13 mouse cellular contexts compared by ENCODE assay signal in genomic region chr1:177030669-177031068, GRCm38 (mm10).
"Had no signal": no experiment of that assay in that cellular context is flagged by ENCODE, and none has a peak within 500 bp of the region (broad histone marks: within the 10 kb centered on the region; RNA-seq: fewer than 3 reads in every experiment).

No protein-coding gene starts in this region.

- H3K9ac ChIP-seq: limb, embryonic 15.5 days; liver, embryonic 12.5 days; lung, embryonic 14.5 days; neural tube, embryonic 12.5 days had no signal

- H3K4me3 ChIP-seq: limb, embryonic 15.5 days; liver, embryonic 12.5 days; midbrain, embryonic 10.5 days; neural tube, embryonic 12.5 days had no signal

- H3K4me1 ChIP-seq: limb, embryonic 15.5 days; liver, embryonic 12.5 days; neural tube, embryonic 12.5 days had no signal

- ATAC-seq: liver, embryonic 12.5 days had no signal

- DNase-seq: kidney, adult 8-10 months; kidney, postnatal 36 days; lung, embryonic 14.5 days; lung, postnatal 10 days; lung, postnatal 4 days; midbrain, embryonic 14.5 days; thymus, postnatal 14 days had no signal

- H3K36me3 ChIP-seq: limb, embryonic 15.5 days; liver, embryonic 12.5 days; neural tube, embryonic 12.5 days had no signal

- H3K9me3 ChIP-seq: limb, embryonic 15.5 days; liver, embryonic 12.5 days; midbrain, embryonic 10.5 days; neural tube, embryonic 12.5 days had no signal

- H3K27me3 ChIP-seq: limb, embryonic 15.5 days; liver, embryonic 12.5 days; neural tube, embryonic 12.5 days had no signal

- H3K27ac ChIP-seq: kidney, postnatal 0 days; limb, embryonic 15.5 days; liver, embryonic 12.5 days; midbrain, embryonic 10.5 days; neural tube, embryonic 12.5 days; stomach, postnatal 0 days had no signal

- H3K4me2 ChIP-seq: limb, embryonic 15.5 days; liver, embryonic 12.5 days; lung, embryonic 14.5 days; neural tube, embryonic 12.5 days had no signal
